Mouse (Mus musculus) CH12.LX (cell line): ENCODE data around the gene Stc2. TPM values are rescaled to one million over a fixed set of nuclear protein-coding genes. Genes with fewer than 3 reads are reported as not detected.

Experiments used
- DNase-seq: peaks from one replicate; pipeline ENCODE4 v3.0.0-alpha.2; 2013; ENCODE audit errors: extremely low read depth
- H3K27ac ChIP-seq: 2 replicates; pipeline ENCODE4 v1.5.1; 2012; ENCODE audit warnings: low read depth, mild to moderate bottlenecking, control low read depth, moderate library complexity; ENCODE audit not compliant: insufficient read depth
- H3K27me3 ChIP-seq: replicated peaks from 2 replicates; pipeline ENCODE3; 2012; ENCODE audit warnings: inconsistent platforms
- H3K36me3 ChIP-seq, 2 experiments: replicated peaks in 1 of 2; 2 replicates each; pipeline versions ENCODE3 to v1.6.1; 2012; ENCODE audit warnings: inconsistent platforms in 1 of 2, low read length in 1 of 2, mild to moderate bottlenecking in 1 of 2, mixed read lengths in 1 of 2, moderate library complexity in 1 of 2; ENCODE audit not compliant: control insufficient read depth in 1 of 2, insufficient read depth in 1 of 2
- H3K4me1 ChIP-seq, 2 experiments: 2 replicates each; pipeline ENCODE4 v1.6.1; 2012; ENCODE audit warnings: inconsistent platforms in 1 of 2, moderate library complexity in 1 of 2; ENCODE audit not compliant: insufficient read depth in 2 of 2, control insufficient read depth in 1 of 2
- H3K4me2 ChIP-seq: 2 replicates; pipeline ENCODE4 v1.6.1; 2012; ENCODE audit warnings: low read depth, mild to moderate bottlenecking, control low read depth; ENCODE audit not compliant: poor library complexity, insufficient read depth, severe bottlenecking
- H3K4me3 ChIP-seq, 3 experiments: fragments of 150-350 bp in 1 of 3; sonication (generic) in 1 of 3; replicated peaks in 1 of 3; 2 replicates each; pipeline versions ENCODE3 to v1.5.1; 2011 to 2012; ENCODE audit warnings: low read depth in 2 of 3, low read length in 2 of 3, mild to moderate bottlenecking in 2 of 3, moderate library complexity in 2 of 3, control low read depth in 1 of 3, improper control_type of control experiment in 1 of 3, inconsistent platforms in 1 of 3, mixed read lengths in 1 of 3; ENCODE audit not compliant: poor library complexity in 1 of 3
- H3K79me2 ChIP-seq: replicated peaks from 2 replicates; pipeline ENCODE4 v1.6.1; 2012; ENCODE audit warnings: mild to moderate bottlenecking, moderate library complexity; ENCODE audit not compliant: control insufficient read depth, poor library complexity, insufficient read depth, severe bottlenecking; ENCODE audit errors: extremely low read depth
- H3K9ac ChIP-seq: 2 replicates; pipeline ENCODE4 v1.6.1; 2012; ENCODE audit warnings: low read depth, mild to moderate bottlenecking, control low read depth, moderate library complexity; ENCODE audit not compliant: insufficient read depth
- H3K9me3 ChIP-seq: replicated peaks from 2 replicates; pipeline ENCODE3; 2012; ENCODE audit warnings: low read length, inconsistent platforms, mixed read lengths
- BHLHE40 ChIP-seq: IDR thresholded peaks from 2 replicates; pipeline ENCODE4 v1.6.1; 2011; ENCODE audit warnings: mild to moderate bottlenecking, low read depth, low read length, improper control_type of control experiment
- CHD2 ChIP-seq: IDR thresholded peaks from 2 replicates; pipeline ENCODE4 v1.6.1; 2011; ENCODE audit warnings: low read length, improper control_type of control experiment
- CTCF ChIP-seq, 2 experiments: IDR thresholded peaks in 1 of 2; conservative IDR thresholded peaks in 1 of 2; 2 replicates each; pipeline ENCODE4 v1.5.1; 2011 to 2012; ENCODE audit warnings: low read depth in 2 of 2, low read length in 2 of 2, improper control_type of control experiment in 1 of 2, inconsistent platforms in 1 of 2, mild to moderate bottlenecking in 1 of 2, moderate library complexity in 1 of 2
- E2F4 ChIP-seq: IDR thresholded peaks from 2 replicates; pipeline ENCODE4 v1.6.1; 2011; ENCODE audit warnings: low read depth, low read length, improper control_type of control experiment; ENCODE audit not compliant: insufficient replicate concordance
- ELF1 ChIP-seq: IDR thresholded peaks from 2 replicates; pipeline ENCODE4 v1.6.1; 2014; ENCODE audit warnings: low read depth, mild to moderate bottlenecking, inconsistent platforms, low read length, improper control_type of control experiment
- GABPA ChIP-seq: IDR thresholded peaks from 2 replicates; pipeline ENCODE4 v1.6.1; 2012; ENCODE audit warnings: low read depth, low read length, improper control_type of control experiment, inconsistent platforms; ENCODE audit not compliant: insufficient replicate concordance
- HCFC1 ChIP-seq: IDR thresholded peaks from 2 replicates; pipeline ENCODE4 v1.6.1; 2012; ENCODE audit warnings: low read depth, mild to moderate bottlenecking, inconsistent platforms, low read length, improper control_type of control experiment
- IRF4 ChIP-seq: IDR thresholded peaks from 2 replicates; pipeline ENCODE4 v1.6.1; 2014; ENCODE audit warnings: low read depth, mild to moderate bottlenecking, inconsistent platforms, low read length, improper control_type of control experiment
- JUND ChIP-seq: conservative IDR thresholded peaks from 2 replicates; pipeline ENCODE4 v1.6.1; 2011; ENCODE audit warnings: low read depth, low read length, improper control_type of control experiment
- KAT2A ChIP-seq: IDR thresholded peaks from 2 replicates; pipeline ENCODE4 v1.6.1; 2012; ENCODE audit warnings: low read length, improper control_type of control experiment, inconsistent platforms; ENCODE audit not compliant: insufficient replicate concordance
- MAFK ChIP-seq: IDR thresholded peaks from 2 replicates; pipeline ENCODE4 v1.6.1; 2011; ENCODE audit warnings: low read length, improper control_type of control experiment; ENCODE audit not compliant: insufficient replicate concordance
- MAZ ChIP-seq: IDR thresholded peaks from 2 replicates; pipeline ENCODE4 v1.6.1; 2012; ENCODE audit warnings: low read depth, mild to moderate bottlenecking, inconsistent platforms, low read length, improper control_type of control experiment, moderate library complexity
- MEF2A ChIP-seq: IDR thresholded peaks from 2 replicates; pipeline ENCODE4 v1.6.1; 2014; ENCODE audit warnings: low read depth, mild to moderate bottlenecking, inconsistent platforms, low read length, improper control_type of control experiment, borderline replicate concordance
- MXI1 ChIP-seq: IDR thresholded peaks from 2 replicates; pipeline ENCODE4 v1.6.1; 2011; ENCODE audit warnings: mild to moderate bottlenecking, low read depth, low read length, improper control_type of control experiment
- MYC ChIP-seq: IDR thresholded peaks from 2 replicates; pipeline ENCODE4 v1.6.1; 2011; ENCODE audit warnings: low read depth, mild to moderate bottlenecking, improper control_type of control experiment, low read length
- POLR2A ChIP-seq: IDR thresholded peaks from 2 replicates; pipeline ENCODE4 v1.6.1; 2011; ENCODE audit warnings: low read depth, mild to moderate bottlenecking, improper control_type of control experiment, low read length
- RAD21 ChIP-seq: IDR thresholded peaks from 2 replicates; pipeline ENCODE4 v1.6.1; 2011; ENCODE audit warnings: low read depth, mild to moderate bottlenecking, low read length, improper control_type of control experiment, moderate library complexity
- RCOR1 ChIP-seq: conservative IDR thresholded peaks from 2 replicates; pipeline ENCODE4 v1.6.1; 2012; ENCODE audit warnings: low read depth, mild to moderate bottlenecking, inconsistent platforms, low read length, improper control_type of control experiment
- SIN3A ChIP-seq: IDR thresholded peaks from 2 replicates; pipeline ENCODE4 v1.6.1; 2012; ENCODE audit warnings: low read length, improper control_type of control experiment, inconsistent platforms
- SMC3 ChIP-seq: IDR thresholded peaks from 2 replicates; pipeline ENCODE4 v1.6.1; 2011; ENCODE audit warnings: low read depth, low read length, improper control_type of control experiment
- TBP ChIP-seq: conservative IDR thresholded peaks from 2 replicates; pipeline ENCODE4 v1.6.1; 2011; ENCODE audit warnings: low read depth, low read length, improper control_type of control experiment
- TCF12 ChIP-seq: IDR thresholded peaks from 2 replicates; pipeline ENCODE4 v1.6.1; 2014; ENCODE audit warnings: low read depth, mild to moderate bottlenecking, inconsistent platforms, low read length, improper control_type of control experiment
- USF1 ChIP-seq: IDR thresholded peaks from 2 replicates; pipeline ENCODE4 v1.6.1; 2014; ENCODE audit warnings: low read depth, mild to moderate bottlenecking, inconsistent platforms, low read length, improper control_type of control experiment
- USF2 ChIP-seq: conservative IDR thresholded peaks from 2 replicates; pipeline ENCODE4 v1.6.1; 2011; ENCODE audit warnings: low read depth, low read length, improper control_type of control experiment
- ZMIZ1 ChIP-seq: IDR thresholded peaks from 2 replicates; pipeline ENCODE4 v1.6.1; 2012; ENCODE audit warnings: low read depth, mild to moderate bottlenecking, inconsistent platforms, low read length, improper control_type of control experiment
- ZNF384 ChIP-seq: IDR thresholded peaks from 2 replicates; pipeline ENCODE4 v1.6.1; 2012; ENCODE audit warnings: low read depth, low read length, improper control_type of control experiment, inconsistent platforms
- dilution Hi-C: fragments of 300-500 bp; cut with MboI; formaldehyde crosslinking; loops from 2 replicates; pipeline ENCODE4 v1.14.3; 2020; ENCODE audit warnings: low sequenced_read_pairs; ENCODE audit not compliant: extremely low pct_unique_long_range_greater_than_20kb, extremely low pct_ligation_motif_present
- in situ Hi-C: fragments of 300-500 bp; cut with MboI; formaldehyde crosslinking; loops from 3 replicates; pipeline ENCODE4 v1.14.3; 2019; ENCODE audit warnings: low sequenced_read_pairs, low pct_ligation_motif_present, low pct_unique_long_range_greater_than_20kb, mixed read lengths
- polyA plus RNA-seq: library from polyadenylated mRNA; unstranded; fragments of >175 nt; gene quantifications from 2 replicates; pipeline ENCODE4 v1.2.1, GENCODE M21; 2012; ENCODE audit warnings: low read depth; ENCODE audit not compliant: insufficient read length
- total RNA-seq, 2 experiments: library from RNA; depleted of rRNA; stranded (reverse); fragments of 300-350 nt in 1 of 2; fragments of >200 nt in 1 of 2; gene quantifications; 2 replicates each; pipeline ENCODE4 v1.2.3; 2012 to 2014

The Stc2 gene
- total and polyA plus RNA-seq, 3 experiments, result not detected

DNA sequence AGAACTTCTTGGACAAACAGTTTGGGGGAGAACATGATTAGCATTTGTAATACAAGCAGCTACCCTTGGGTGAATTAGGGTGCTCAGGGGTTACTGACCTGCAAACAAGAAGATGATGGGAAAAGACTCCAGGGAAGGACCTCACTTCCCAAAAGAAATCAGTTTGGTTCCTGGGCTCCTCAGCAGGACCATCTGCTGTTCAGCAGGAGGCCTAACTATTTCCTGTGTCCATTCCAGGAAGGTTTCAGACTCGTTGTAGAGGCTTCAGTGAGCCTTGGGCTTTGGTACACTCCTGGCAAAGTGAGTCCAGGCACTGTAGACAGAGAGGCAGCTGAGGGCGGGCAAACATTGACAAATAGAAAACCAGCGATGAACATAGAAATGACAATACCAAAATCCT lies 42.5 kb upstream of the Stc2 start:
- no peak overlapping the region for H3K27ac ChIP-seq
- H3K4me3 ChIP-seq, result no peak overlapping the region
- no peaks in the 10 kb centered on the region for H3K79me2 ChIP-seq
- no peaks in the 10 kb centered on the region for H3K36me3 ChIP-seq
- no peaks in the 10 kb centered on the region for H3K9me3 ChIP-seq
- no peaks in the 10 kb centered on the region for H3K4me1 ChIP-seq
- H3K4me2 ChIP-seq, result no peak overlapping the region
- TF ChIP-seq SMC3 (no peak), USF1 (no peak), BHLHE40 (no peak), MEF2A (no peak), USF2 (no peak), MAZ (no peak), RCOR1 (no peak), KAT2A (no peak), IRF4 (no peak), POLR2A (no peak), ELF1 (no peak), MYC (no peak), GABPA (no peak), CHD2 (no peak), E2F4 (no peak), CTCF (conservative IDR thresholded peaks at IDR 0.05 in 1 of 2, IDR thresholded peaks at IDR 0.05 in 1 of 2; ENCODE audit: low read depth in 2 of 2, low read length in 2 of 2) (no peak), RAD21 (no peak), JUND (no peak), ZNF384 (no peak), TBP (no peak)
- H3K9ac ChIP-seq, result no peak overlapping the region
- H3K27me3 ChIP-seq, result no peaks in the 10 kb centered on the region
- dilution Hi-C loops (no loop called here), in situ Hi-C loops (no loop called here)
- DNase-seq, result no peak

DNA sequence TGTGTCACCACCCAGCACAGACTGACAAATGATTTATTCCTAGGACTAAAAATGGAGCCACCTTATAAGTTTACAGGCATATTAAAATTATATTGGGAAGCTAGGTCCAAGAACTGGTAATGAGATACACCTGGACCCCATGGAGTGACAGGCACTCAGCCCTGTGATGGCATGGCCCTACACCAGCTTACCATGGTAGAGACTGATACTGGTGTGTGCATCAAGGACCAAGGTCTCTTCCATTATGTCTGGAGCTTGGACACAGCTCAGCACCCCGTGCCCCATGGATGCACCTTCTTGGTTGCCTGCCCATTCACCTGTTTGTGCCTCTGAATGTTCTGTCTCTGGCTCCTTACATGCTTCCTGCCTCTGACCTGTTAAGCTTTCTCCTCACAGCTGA lies 36.9 kb upstream of the Stc2 start:
- in situ Hi-C loops, result no loop called here
- dilution Hi-C loops, result no loop called here
- H3K4me3 ChIP-seq, result no peak overlapping the region

More for the DNA sequence above, 36.9 kb upstream of the Stc2 start:
- H3K79me2 ChIP-seq, result no peaks in the 10 kb centered on the region
- no peak overlapping the region for H3K27ac ChIP-seq
- H3K36me3 ChIP-seq, result no peaks in the 10 kb centered on the region
- no peaks in the 10 kb centered on the region for H3K27me3 ChIP-seq
- no peaks in the 10 kb centered on the region for H3K4me1 ChIP-seq
- no peak overlapping the region for H3K9ac ChIP-seq
- H3K9me3 ChIP-seq, result no peaks in the 10 kb centered on the region
- TF ChIP-seq ELF1, result no peak
- no peak for TF ChIP-seq MAFK
- TF ChIP-seq SIN3A, result no peak
- TF ChIP-seq CTCF (conservative IDR thresholded peaks at IDR 0.05 in 1 of 2, IDR thresholded peaks at IDR 0.05 in 1 of 2; ENCODE audit: low read depth in 2 of 2, low read length in 2 of 2), result no peak
- no peak for TF ChIP-seq TBP
- TF ChIP-seq HCFC1, result no peak
- no peak for TF ChIP-seq POLR2A
- no peak for TF ChIP-seq JUND
- no peak for TF ChIP-seq MAZ
- no peak for TF ChIP-seq MXI1
- no peak for TF ChIP-seq USF2
- no peak for TF ChIP-seq ZNF384
- TF ChIP-seq TCF12, result no peak
- TF ChIP-seq ZMIZ1, result no peak
- TF ChIP-seq, all 38 proteins: peak for 0
- no peak overlapping the region for H3K4me2 ChIP-seq
- no peak for DNase-seq
